Mouse (Mus musculus) B cell, adult 67 days (primary cell): Measurements from ENCODE around the gene C1qtnf12. TPM values are rescaled to one million over a fixed set of nuclear protein-coding genes. Genes with fewer than 3 reads are reported as not detected.

Experiments
- total RNA-seq, 2 experiments: library from RNA; stranded (reverse); gene quantifications; 4 replicates each; pipeline ENCODE4 v1.2.4; 2023

C1qtnf12 gene
- total RNA-seq = 1 to 10 TPM; 3.7 to 3.9 TPM

GRCm38 (mm10) chr4:155962167-155962971 is at the start of gene C1qtnf12:
Gene C1qtnf12, plus strand, starts transcription at chr4:155962318.

GRCm38 (mm10) chr4:155943534-155944249 is 18.4 kb upstream of the C1qtnf12 start, which contains the start of gene Ube2j2:
Gene Ube2j2, plus strand, starts transcription at chr4:155943831.

GRCm38 (mm10) chr4:155992241-155992905 is 30.3 kb downstream of the C1qtnf12 start, which contains the start of the genes B3galt6 and Sdf4:
Gene B3galt6, minus strand, starts transcription at chr4:155992649.
Gene Sdf4, plus strand, starts transcription at chr4:155992872.

GRCm38 (mm10) chr4:156013637-156014036 is 51.5 kb downstream of the C1qtnf12 start, which contains the start of gene Tnfrsf4:
Gene Tnfrsf4, plus strand, starts transcription at chr4:156013843.

Other genes with a start within 250 kb of the C1qtnf12 start
- under 1 TPM; 0.52 to 0.65 TPM for gene Tmem240, start 227.5 kb upstream of the C1qtnf12 start, total RNA-seq
- 10 to 100 TPM; 49.7 to 54.5 TPM for gene Atad3a, start 201.2 kb upstream of the C1qtnf12 start, total RNA-seq
- gene Vwa1, start 187.6 kb upstream of the C1qtnf12 start, total RNA-seq = not detected
- gene Tmem88b, start 176.4 kb upstream of the C1qtnf12 start, total RNA-seq = not detected
- not detected for gene Ankrd65, start 171.9 kb upstream of the C1qtnf12 start, total RNA-seq
- gene Mrpl20, start 159.4 kb upstream of the C1qtnf12 start, total RNA-seq = 10 to 100 TPM; 36.1 to 46.0 TPM
- gene Ccnl2, start 149.8 kb upstream of the C1qtnf12 start, total RNA-seq = 100 to 1,000 TPM; 234 to 257 TPM
- 10 to 100 TPM; 69.6 to 73.2 TPM for gene Aurkaip1, start 131.0 kb upstream of the C1qtnf12 start, total RNA-seq
- gene Mxra8, start 122.6 kb upstream of the C1qtnf12 start, total RNA-seq = 10 to 100 TPM; 11.4 to 16.3 TPM
- 10 to 100 TPM; 63.8 to 68.9 TPM for gene Dvl1, start 114.9 kb upstream of the C1qtnf12 start, total RNA-seq
- 1 to 10 TPM; 1.3 to 2.1 TPM for gene Tas1r3, start 99.0 kb upstream of the C1qtnf12 start, total RNA-seq
- 10 to 100 TPM; 13.3 to 18.2 TPM for gene Cptp, start 92.9 kb upstream of the C1qtnf12 start, total RNA-seq
- 10 to 100 TPM; 56.0 to 56.7 TPM for gene Ints11, start 92.8 kb upstream of the C1qtnf12 start, total RNA-seq
- gene Pusl1, start 70.5 kb upstream of the C1qtnf12 start, total RNA-seq = 10 to 100 TPM; 24.5 to 24.6 TPM
- 10 to 100 TPM; 68.7 to 74.2 TPM for gene Acap3, start 70.5 kb upstream of the C1qtnf12 start, total RNA-seq
- gene Ube2j2, start 18.5 kb upstream of the C1qtnf12 start, total RNA-seq = 100 to 1,000 TPM in 1 of 2 experiments, 10 to 100 TPM in 1; 98.5 to 126 TPM
- 1 to 10 TPM; 2.9 to 3.8 TPM for gene B3galt6, start 30.3 kb downstream of the C1qtnf12 start, total RNA-seq
- 100 to 1,000 TPM; 124 to 134 TPM for gene Sdf4, start 30.6 kb downstream of the C1qtnf12 start, total RNA-seq
- gene Tnfrsf4, start 51.5 kb downstream of the C1qtnf12 start, total RNA-seq = 10 to 100 TPM in 1 of 2 experiments, 1 to 10 TPM in 1; 3.7 to 11.2 TPM
- gene Tnfrsf18, start 63.8 kb downstream of the C1qtnf12 start, total RNA-seq = 10 to 100 TPM; 15.0 to 17.0 TPM
- not detected for gene Ttll10, start 97.1 kb downstream of the C1qtnf12 start, total RNA-seq
- gene 9430015G10Rik, start 147.7 kb downstream of the C1qtnf12 start, total RNA-seq = 10 to 100 TPM; 67.6 to 67.9 TPM
- gene Rnf223, start 168.2 kb downstream of the C1qtnf12 start, total RNA-seq = 1 to 10 TPM; 1.7 to 1.8 TPM
- 1 to 10 TPM; 1.8 to 4.1 TPM for gene Agrn, start 235.2 kb downstream of the C1qtnf12 start, total RNA-seq
- gene Isg15, start 238.5 kb downstream of the C1qtnf12 start, total RNA-seq = 1 to 10 TPM; 6.6 to 7.7 TPM
- 1 to 10 TPM; 9.3 TPM for gene AW011738, start 241.0 kb downstream of the C1qtnf12 start, total RNA-seq